Mouse (Mus musculus): Measurements from ENCODE around the gene Chac2. TPM values are rescaled to one million over a fixed set of nuclear protein-coding genes. Genes with fewer than 3 reads are reported as not detected.

The Chac2 gene
- polyA plus RNA-seq (2017; shearing (Covaris generic)), result 8.3 TPM

DNA sequence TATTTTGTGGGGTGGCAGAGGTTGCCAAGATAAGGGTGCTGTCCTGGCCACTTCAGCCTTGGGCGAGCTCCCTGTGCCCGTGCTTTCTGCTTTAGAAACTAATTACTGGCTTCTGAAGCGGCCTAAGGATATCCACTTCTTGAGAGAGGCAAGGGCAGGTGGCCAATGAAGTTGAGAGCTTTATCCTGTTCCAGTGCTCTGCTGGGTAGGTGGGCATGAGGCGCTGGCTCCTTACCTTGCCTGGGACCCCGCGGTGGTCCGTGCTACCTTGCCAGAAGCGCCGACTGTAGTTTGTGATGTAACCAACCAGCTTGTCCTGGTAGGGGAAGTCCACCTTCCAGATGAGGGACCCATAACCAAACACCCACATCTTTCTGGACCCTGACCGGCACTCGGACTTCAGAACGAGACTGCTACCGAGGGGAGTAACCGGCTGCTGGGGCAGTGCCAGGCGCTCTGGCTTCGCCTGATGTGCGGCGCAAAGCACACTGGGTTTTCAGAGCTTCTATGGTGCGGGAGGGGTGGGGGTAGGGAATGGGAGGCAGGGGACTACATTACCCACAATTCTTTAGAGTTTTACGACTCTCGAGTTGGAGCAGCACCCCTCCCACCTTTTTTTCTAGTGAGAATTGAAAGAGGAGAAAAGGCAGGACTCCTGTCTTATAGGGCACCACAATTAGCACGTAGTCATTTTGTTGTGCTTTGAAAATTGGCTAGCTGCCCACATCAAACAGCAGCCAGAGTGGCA lies at the start of gene Chac2:
Chac2 (minus strand) TSS at position 474 of the 748 bp plus-strand sequence.

GRCm38 (mm10) chr11:30954279-30954725 lies 31.8 kb downstream of the Chac2 start, which contains the start of gene Erlec1:
Gene Erlec1, minus strand, starts transcription at chr11:30954335.

Other genes starting within 250 kb of the Chac2 start
- 7.3 TPM for gene Psme4, start 214.6 kb downstream of the Chac2 start, polyA plus RNA-seq (2017; shearing (Covaris generic))
- not detected for gene Gpr75, start 101.0 kb downstream of the Chac2 start, polyA plus RNA-seq (2017; shearing (Covaris generic))
- 60.8 TPM for gene Asb3, start 100.9 kb downstream of the Chac2 start, polyA plus RNA-seq (2017; shearing (Covaris generic))
- gene Erlec1, start 32.0 kb downstream of the Chac2 start, polyA plus RNA-seq (2017; shearing (Covaris generic)), result 9.3 TPM
- gene Gm17332, start 196.1 kb upstream of the Chac2 start, polyA plus RNA-seq (2017; shearing (Covaris generic)), result not detected

All from activated CD4-positive, CD25-positive, alpha-beta regulatory T cell, adult 9 weeks (primary cell).